Mouse (Mus musculus): ENCODE data around the gene Lrrc74a.
A peak's percentile ranks its signal among the peaks of the same experiment; 100 is the strongest.

The Lrrc74a gene

GRCm38 (mm10) chr12:86790100-86790848 is 56.1 kb downstream of the Lrrc74a start:
- no peak for DNase-seq

GRCm38 (mm10) chr12:86790849-86791127 is 56.6 kb downstream of the Lrrc74a start:
- DNase-seq = no peak

GRCm38 (mm10) chr12:86791987-86792386 is 57.8 kb downstream of the Lrrc74a start:
- DNase-seq = no peak

GRCm38 (mm10) chr12:86793830-86794229 is 59.7 kb downstream of the Lrrc74a start:
- no peak for DNase-seq

GRCm38 (mm10) chr12:86794331-86794730 is 60.2 kb downstream of the Lrrc74a start:
- DNase-seq = no peak

- DNase-seq = no peak
Observed at GRCm38 (mm10) chr12:86795076-86795837, 61.1 kb downstream of the Lrrc74a start.

GRCm38 (mm10) chr12:86795838-86796232 is 61.7 kb downstream of the Lrrc74a start:
- peak; percentile 88 for DNase-seq

- no peak for DNase-seq
Observed at GRCm38 (mm10) chr12:86796351-86796750, 62.2 kb downstream of the Lrrc74a start.

- no peak for DNase-seq
Observed at GRCm38 (mm10) chr12:86797771-86798170, 63.6 kb downstream of the Lrrc74a start.

- DNase-seq = peak; percentile 91
Observed at GRCm38 (mm10) chr12:86798773-86799540, 64.8 kb downstream of the Lrrc74a start.

- no peak for DNase-seq
Observed at GRCm38 (mm10) chr12:86799786-86800185, 65.6 kb downstream of the Lrrc74a start.

- DNase-seq = no peak
Observed at GRCm38 (mm10) chr12:86800336-86800735, 66.2 kb downstream of the Lrrc74a start.

- DNase-seq = no peak
Observed at GRCm38 (mm10) chr12:86800765-86801147, 66.6 kb downstream of the Lrrc74a start.

GRCm38 (mm10) chr12:86801148-86802004 is 67.2 kb downstream of the Lrrc74a start:
- DNase-seq = peak; percentile 92

GRCm38 (mm10) chr12:86802005-86802671 is 68.0 kb downstream of the Lrrc74a start:
- DNase-seq = peak; percentile 87

- no peak for DNase-seq
Observed at GRCm38 (mm10) chr12:86802899-86803298, 68.7 kb downstream of the Lrrc74a start.

GRCm38 (mm10) chr12:86803651-86804307 is 69.6 kb downstream of the Lrrc74a start:
- DNase-seq = no peak

GRCm38 (mm10) chr12:86804308-86804700 is 70.1 kb downstream of the Lrrc74a start:
- no peak for DNase-seq

GRCm38 (mm10) chr12:86804857-86805256 is 70.7 kb downstream of the Lrrc74a start:
- DNase-seq = no peak

GRCm38 (mm10) chr12:86805315-86805714 is 71.1 kb downstream of the Lrrc74a start:
- no peak for DNase-seq
